Mouse (Mus musculus) intestine, embryonic 14.5 days (tissue): ENCODE measurements around the gene Wdr72. TPM values are rescaled to one million over a fixed set of nuclear protein-coding genes. Genes with fewer than 3 reads are reported as not detected.

Experiments used
- ATAC-seq: fragments of 200-750 bp; cut with Nextera tagmentation; replicated peaks from 2 replicates; pipeline ENCODE4 v1.8.0; 2017; ENCODE audit warnings: low read depth, moderate number of reproducible peaks, moderate TSS enrichment, moderate library complexity; ENCODE audit not compliant: low FRiP score, low TSS enrichment
- DNase-seq: peaks from one replicate; pipeline ENCODE4 v3.0.0-alpha.2; 2018; ENCODE audit warnings: low spot score
- H3K27ac ChIP-seq: fragments of 300-500 bp; sonication (generic); 2 replicates; pipeline ENCODE4 v1.5.1; 2014; ENCODE audit warnings: low read depth, mild to moderate bottlenecking, control low read depth
- H3K27me3 ChIP-seq: fragments of 300-500 bp; sonication (generic); replicated peaks from 2 replicates; pipeline ENCODE4 v1.6.1; 2014; ENCODE audit warnings: low read length, control low read depth; ENCODE audit not compliant: control insufficient read depth, insufficient read depth
- H3K36me3 ChIP-seq: fragments of 300-500 bp; sonication (generic); 2 replicates; pipeline ENCODE4 v1.6.1; 2014; ENCODE audit warnings: low read length, control low read depth; ENCODE audit not compliant: control insufficient read depth, insufficient read depth
- H3K4me1 ChIP-seq: fragments of 300-500 bp; sonication (generic); replicated peaks from 2 replicates; pipeline ENCODE4 v1.6.1; 2014; ENCODE audit warnings: low read length, control low read depth, mixed read lengths; ENCODE audit not compliant: control insufficient read depth, insufficient read depth
- H3K4me2 ChIP-seq: fragments of 300-500 bp; sonication (generic); 2 replicates; pipeline ENCODE4 v1.6.1; 2014; ENCODE audit warnings: low read length
- H3K4me3 ChIP-seq: fragments of 300-500 bp; sonication (generic); 2 replicates; pipeline ENCODE4 v1.5.1; 2014; ENCODE audit warnings: low read depth, low read length, control low read depth, mixed read lengths
- H3K9ac ChIP-seq: fragments of 300-500 bp; sonication (generic); 2 replicates; pipeline ENCODE4 v1.6.1; 2014; ENCODE audit warnings: mild to moderate bottlenecking, low read length
- H3K9me3 ChIP-seq: fragments of 300-500 bp; sonication (generic); 2 replicates; pipeline ENCODE4 v1.6.1; 2016; ENCODE audit warnings: low read length, control low read depth; ENCODE audit not compliant: control insufficient read depth
- WGBS: fragments of 180-500 bp; shearing (Covaris S2); extraction: QIAGEN DNeasy Blood & Tissue Kit; methylation state at CpG from one replicate; pipeline ENCODE4 v1.1.7; 2014; 5-methylcytosine and 5-hydroxymethylcytosine counted together
- polyA plus RNA-seq: library from polyadenylated mRNA; unstranded; fragments of >200 nt; fragmentation: Nextera tagmentation; extraction: Ambion mirVana; gene quantifications from 2 replicates; pipeline ENCODE4 v1.2.1, GENCODE M21; 2014

Wdr72 gene
- polyA plus RNA-seq, 1 experiment from 2014 or later = 0.24 TPM

DNA sequence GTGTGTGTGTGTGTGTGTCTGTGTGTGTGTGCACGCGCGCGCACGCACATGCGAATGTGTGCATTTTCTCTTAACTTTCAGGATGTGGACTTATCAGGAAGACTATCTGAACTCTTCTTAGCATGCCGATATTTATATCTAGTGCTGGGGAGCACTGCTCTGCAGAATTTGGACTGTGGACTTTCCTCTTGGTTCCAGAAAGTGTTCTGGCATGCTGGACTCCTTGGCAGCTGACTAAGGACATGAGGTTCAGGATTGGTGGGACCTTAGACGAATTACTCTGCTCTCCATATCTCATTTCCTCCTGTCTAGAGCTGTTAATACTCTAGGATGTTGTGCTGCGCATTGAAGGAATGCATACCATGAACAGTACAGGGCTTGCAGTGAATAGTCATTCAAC, 2.4 kb downstream of the Wdr72 start:
- Histone ChIP-seq H3K4me2 (no peak overlapping the region), H3K36me3 (no peaks in the 10 kb centered on the region), H3K27me3 (no peaks in the 10 kb centered on the region), H3K4me3 (no peak overlapping the region), H3K9me3 (no peaks in the 10 kb centered on the region), H3K9ac (no peak overlapping the region), H3K27ac (no peak overlapping the region), H3K4me1 (0 out of 2 replicates have a peak, but pooled peaks cover 4% of the 10 kb centered on the region)
- DNase-seq (no peak), ATAC-seq (no peak)
- WGBS = 87% methylated on average over 9 of the region's 9 CpGs

DNA sequence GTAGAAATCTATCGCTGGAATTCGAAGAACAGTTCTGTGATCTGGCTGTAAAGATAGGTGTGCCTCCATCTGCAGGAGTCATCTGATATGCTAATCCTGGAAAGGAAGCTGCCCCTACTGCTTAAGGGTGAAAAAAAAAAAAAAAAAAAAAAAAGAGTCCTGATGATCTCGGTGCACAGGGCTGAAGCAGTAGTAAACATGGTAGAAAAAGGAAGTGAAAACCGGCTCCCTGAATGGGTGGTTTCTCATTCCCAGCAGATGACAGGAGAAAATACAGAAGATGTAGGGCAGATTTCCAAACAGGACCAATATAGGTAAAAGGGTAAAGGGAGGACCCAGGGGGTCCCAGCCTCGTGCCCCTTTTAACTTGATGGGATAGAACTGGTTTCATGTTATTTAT, 16.1 kb downstream of the Wdr72 start:
- no peak for ATAC-seq
- Histone ChIP-seq H3K9ac (no peak overlapping the region), H3K4me2 (no peak overlapping the region), H3K27ac (no peak overlapping the region), H3K4me3 (no peak overlapping the region), H3K9me3 (no peaks in the 10 kb centered on the region), H3K4me1 (no peaks in the 10 kb centered on the region), H3K27me3 (no peaks in the 10 kb centered on the region), H3K36me3 (no peaks in the 10 kb centered on the region)
- 54% methylated on average over 5 of the region's 5 CpGs for WGBS
- no peak for DNase-seq

DNA sequence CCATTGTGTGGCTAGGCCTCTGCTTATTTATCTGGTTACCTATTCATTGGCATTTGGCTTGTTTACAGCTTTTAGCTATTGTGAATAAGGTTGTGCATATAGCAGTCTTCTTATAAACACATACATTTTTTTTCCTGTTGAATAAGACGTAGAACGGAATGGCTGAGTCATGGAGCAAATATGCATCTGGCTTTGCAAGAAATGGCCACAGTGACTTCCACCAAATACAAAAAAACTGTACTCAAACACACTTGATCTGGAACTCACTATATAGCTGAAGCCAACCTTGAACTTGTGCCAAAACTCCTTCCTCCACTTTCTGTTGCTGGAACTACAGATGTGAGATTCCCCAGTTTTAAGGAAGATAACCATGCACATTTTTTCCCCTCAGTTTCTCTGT, 23.9 kb downstream of the Wdr72 start:
- Histone ChIP-seq H3K4me3 (no peak overlapping the region), H3K4me2 (no peak overlapping the region), H3K27me3 (no peaks in the 10 kb centered on the region), H3K36me3 (no peaks in the 10 kb centered on the region), H3K9ac (no peak overlapping the region), H3K9me3 (no peaks in the 10 kb centered on the region), H3K4me1 (no peaks in the 10 kb centered on the region), H3K27ac (no peak overlapping the region)
- WGBS = 59% methylated on average over 2 of the region's 2 CpGs
- ATAC-seq = no peak
- no peak for DNase-seq

DNA sequence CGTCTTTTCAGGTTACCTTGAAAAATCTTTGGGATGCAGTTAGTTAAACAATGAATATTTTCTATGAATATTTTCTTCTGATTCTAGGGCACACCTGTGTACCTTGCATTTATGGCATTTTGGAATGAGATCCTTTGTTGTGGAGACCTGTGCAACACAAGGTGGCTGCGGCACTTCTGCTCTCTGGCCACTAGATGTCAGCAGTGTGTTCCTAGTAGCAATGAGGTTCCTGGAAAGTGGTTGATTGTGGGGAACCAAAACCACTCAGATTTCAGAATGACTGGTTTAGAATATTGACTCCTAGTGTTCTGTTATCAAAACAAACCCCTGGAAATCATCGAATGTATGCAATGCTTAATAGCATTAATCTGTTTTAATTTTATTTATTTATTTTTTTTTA, 31.7 kb downstream of the Wdr72 start:
- H3K4me3 ChIP-seq = no peak overlapping the region

DNA sequence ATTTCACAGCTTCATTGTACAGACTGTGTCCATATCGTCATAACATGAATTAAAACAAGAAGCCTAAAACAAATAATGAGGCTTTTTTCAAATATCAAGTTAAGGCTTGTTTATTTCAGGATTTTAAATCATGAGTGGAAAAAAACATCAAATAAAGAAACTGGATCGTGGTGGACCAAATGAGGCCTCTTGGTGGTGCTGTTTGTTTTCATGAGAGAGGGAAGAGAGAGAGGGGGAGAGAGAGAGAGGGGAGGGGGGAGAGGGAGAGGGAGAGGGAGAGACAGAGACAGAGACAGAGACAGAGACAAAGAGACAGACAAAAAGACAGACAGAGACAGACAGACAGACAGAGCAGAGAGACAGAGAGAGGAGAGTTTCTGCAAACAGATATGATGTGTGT, 32.5 kb downstream of the Wdr72 start:
- no peak for DNase-seq
- H3K4me2 ChIP-seq = no peak overlapping the region
- H3K36me3 ChIP-seq = no peaks in the 10 kb centered on the region
- no peak for ATAC-seq
- H3K9me3 ChIP-seq = no peaks in the 10 kb centered on the region
- no peak overlapping the region for H3K27ac ChIP-seq
- no peaks in the 10 kb centered on the region for H3K4me1 ChIP-seq
- 37% methylated on average over 2 of the region's 2 CpGs for WGBS
- no peak overlapping the region for H3K9ac ChIP-seq
- H3K27me3 ChIP-seq = no peaks in the 10 kb centered on the region
- H3K4me3 ChIP-seq = no peak overlapping the region

More for the DNA sequence above, 31.7 kb downstream of the Wdr72 start:
- Histone ChIP-seq H3K36me3 (no peaks in the 10 kb centered on the region), H3K9ac (no peak overlapping the region), H3K4me2 (no peak overlapping the region), H3K9me3 (no peaks in the 10 kb centered on the region), H3K27ac (no peak overlapping the region), H3K4me1 (no peaks in the 10 kb centered on the region), H3K27me3 (no peaks in the 10 kb centered on the region)
- 5% methylated on average over 3 of the region's 3 CpGs for WGBS
- peak; percentile 80 for DNase-seq
- peak; percentile 71; the same call in 1 of the 2 replicates for ATAC-seq

DNA sequence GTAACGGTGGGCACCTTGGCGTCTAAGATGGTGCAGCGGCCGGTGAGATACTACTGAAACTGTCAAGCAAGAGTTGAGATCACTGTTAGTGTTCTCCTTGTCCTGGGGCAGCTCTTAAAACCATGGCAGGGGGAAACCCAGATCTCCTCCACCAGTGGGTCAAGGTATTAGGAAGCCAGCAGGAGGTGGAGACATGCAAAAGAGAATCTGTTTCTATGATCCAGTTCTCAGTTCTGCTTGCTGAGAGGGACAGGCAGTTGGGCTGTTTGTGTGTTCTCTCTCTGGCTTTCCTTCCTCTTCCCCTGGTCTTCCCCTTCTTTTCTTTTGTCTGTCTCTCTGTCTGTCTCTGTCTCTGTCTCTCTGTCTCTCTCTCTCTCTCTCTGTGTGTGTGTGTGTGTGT, 35.0 kb downstream of the Wdr72 start:
- H3K4me2 ChIP-seq = no peak overlapping the region
- no peak overlapping the region for H3K27ac ChIP-seq
- WGBS = 96% methylated on average over 4 of the region's 4 CpGs
- ATAC-seq (no peak), DNase-seq (no peak)
- H3K4me1 ChIP-seq = no peaks in the 10 kb centered on the region
- H3K36me3 ChIP-seq = no peaks in the 10 kb centered on the region
- H3K4me3 ChIP-seq = no peak overlapping the region
- no peak overlapping the region for H3K9ac ChIP-seq
- H3K27me3 ChIP-seq = no peaks in the 10 kb centered on the region
- no peaks in the 10 kb centered on the region for H3K9me3 ChIP-seq

DNA sequence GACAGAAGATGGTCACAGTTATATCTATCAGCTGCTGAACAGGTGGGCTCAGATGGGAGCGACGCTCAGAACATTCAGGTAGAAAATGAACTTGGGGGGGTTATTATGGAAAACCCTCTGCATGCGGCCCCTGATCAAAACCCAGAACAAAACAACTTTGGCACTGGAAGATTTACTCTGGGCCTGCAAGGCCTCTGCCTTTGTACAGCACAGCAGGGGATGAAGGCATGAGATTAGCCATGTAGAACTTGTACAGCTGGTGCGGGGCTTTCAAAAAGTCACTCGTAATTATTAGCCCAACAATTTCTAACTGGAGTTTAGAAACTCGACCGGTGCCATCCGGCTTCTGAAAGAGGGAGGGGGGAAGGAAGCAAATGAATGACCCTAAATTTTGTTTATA, 38.1 kb downstream of the Wdr72 start:
- H3K4me1 ChIP-seq = no peaks in the 10 kb centered on the region
- H3K27ac ChIP-seq = no peak overlapping the region
- H3K36me3 ChIP-seq = no peaks in the 10 kb centered on the region
- no peak overlapping the region for H3K4me2 ChIP-seq
- 70% methylated on average over 8 of the region's 8 CpGs for WGBS
- no peaks in the 10 kb centered on the region for H3K27me3 ChIP-seq
- DNase-seq (no peak), ATAC-seq (no peak)
- no peaks in the 10 kb centered on the region for H3K9me3 ChIP-seq
- H3K9ac ChIP-seq = no peak overlapping the region
- no peak overlapping the region for H3K4me3 ChIP-seq

DNA sequence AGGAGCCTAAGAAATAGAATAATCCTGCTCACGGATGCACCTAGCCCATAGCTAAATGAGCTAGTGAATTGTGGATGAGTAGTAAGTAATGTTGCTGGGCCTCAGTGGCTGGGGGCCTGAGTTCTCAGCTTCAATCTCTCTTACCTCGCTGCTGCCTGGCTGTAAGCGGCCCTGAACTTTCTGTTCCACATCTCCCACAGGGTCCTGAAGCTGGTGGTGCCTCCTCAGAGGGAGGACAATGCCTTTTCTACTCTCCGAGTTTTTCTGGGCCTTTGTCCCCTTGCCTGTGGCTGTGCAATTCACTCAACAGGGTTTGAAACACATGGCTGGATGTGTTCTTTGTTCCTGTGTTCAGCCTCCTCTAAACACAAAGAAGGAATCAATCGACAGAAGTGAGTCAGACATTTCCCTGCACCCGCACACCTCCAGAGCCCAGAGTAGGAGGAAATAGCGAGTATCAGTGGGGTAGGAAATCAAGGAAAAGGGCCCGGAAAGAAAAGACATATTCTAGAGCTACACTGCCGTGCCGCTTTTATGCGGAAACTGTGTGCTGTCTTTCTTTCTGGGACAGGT, 50.3 kb downstream of the Wdr72 start:
- Histone ChIP-seq H3K27me3 (no peaks in the 10 kb centered on the region), H3K36me3 (no peaks in the 10 kb centered on the region), H3K4me1 (no peaks in the 10 kb centered on the region), H3K4me3 (no peak overlapping the region), H3K27ac (no peak overlapping the region), H3K4me2 (no peak overlapping the region), H3K9me3 (no peaks in the 10 kb centered on the region), H3K9ac (no peak overlapping the region)
- 84% methylated on average over 11 of the region's 11 CpGs for WGBS
- ATAC-seq (no peak), DNase-seq (no peak)

DNA sequence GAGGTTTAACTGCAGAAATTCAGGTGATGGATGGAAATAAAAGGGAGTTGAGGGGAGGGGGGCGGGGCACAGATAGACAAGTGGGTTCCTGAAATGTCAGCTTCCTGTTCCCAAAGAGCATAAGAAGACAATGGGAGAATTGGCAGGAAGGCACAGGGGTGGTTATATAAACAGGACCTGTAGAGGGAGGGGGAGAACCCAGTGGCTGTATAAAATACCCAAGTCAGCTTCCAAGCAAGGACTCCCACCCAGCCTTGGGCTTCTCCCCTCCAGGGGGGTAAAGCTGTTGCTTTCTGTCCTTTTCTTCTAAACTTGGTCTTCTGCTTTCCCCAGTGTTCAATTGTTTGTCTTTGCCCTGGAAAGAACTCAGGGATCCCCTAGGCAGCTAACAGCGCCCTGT, 55.5 kb downstream of the Wdr72 start:
- WGBS = 84% methylated on average over 2 of the region's 2 CpGs

More for the DNA sequence above, 55.5 kb downstream of the Wdr72 start:
- ATAC-seq (no peak), DNase-seq (no peak)
- Histone ChIP-seq H3K4me3 (no peak overlapping the region), H3K4me2 (no peak overlapping the region), H3K9ac (no peak overlapping the region), H3K4me1 (no peaks in the 10 kb centered on the region), H3K36me3 (no peaks in the 10 kb centered on the region), H3K27ac (no peak overlapping the region), H3K9me3 (no peaks in the 10 kb centered on the region), H3K27me3 (no peaks in the 10 kb centered on the region)
